Mouse (Mus musculus) kidney, adult 8-10 months (tissue): ENCODE results near the gene 1810046K07Rik.

ENCODE experiments used
- DNase-seq, 2 experiments: peaks; one replicate each; pipeline ENCODE4 v3.0.0; 2022

1810046K07Rik gene

GRCm38 (mm10) chr9:51303980-51304379, 24.7 kb downstream of the 1810046K07Rik start:
- no peak for DNase-seq

- no peak for DNase-seq
Observed at GRCm38 (mm10) chr9:51293541-51293940, 35.2 kb downstream of the 1810046K07Rik start.

GRCm38 (mm10) chr9:51292674-51293073, 36.0 kb downstream of the 1810046K07Rik start:
- peak; percentile 67 to 77 for DNase-seq

GRCm38 (mm10) chr9:51290980-51291379, 37.7 kb downstream of the 1810046K07Rik start:
- DNase-seq: no peak

- DNase-seq: no peak
Observed at GRCm38 (mm10) chr9:51286079-51286478, 42.6 kb downstream of the 1810046K07Rik start.

- peak; percentile 77 to 78 for DNase-seq
Observed at GRCm38 (mm10) chr9:51278500-51279381, 50.0 kb downstream of the 1810046K07Rik start, which contains the start of gene Colca2. Colca2 (minus strand) TSS chr9:51278569.

- DNase-seq: no peak
Observed at GRCm38 (mm10) chr9:51277834-51278498, 50.8 kb downstream of the 1810046K07Rik start.

- no peak for DNase-seq
Observed at GRCm38 (mm10) chr9:51274678-51275077, 54.0 kb downstream of the 1810046K07Rik start.

GRCm38 (mm10) chr9:51273581-51274154, 55.0 kb downstream of the 1810046K07Rik start:
- DNase-seq: no peak

GRCm38 (mm10) chr9:51272102-51272501, 56.6 kb downstream of the 1810046K07Rik start:
- DNase-seq: no peak

GRCm38 (mm10) chr9:51271073-51271472, 57.6 kb downstream of the 1810046K07Rik start:
- no peak for DNase-seq

- DNase-seq: no peak
Observed at GRCm38 (mm10) chr9:51268852-51269251, 59.9 kb downstream of the 1810046K07Rik start.

GRCm38 (mm10) chr9:51258426-51258825, 70.3 kb downstream of the 1810046K07Rik start:
- no peak for DNase-seq

- DNase-seq: no peak
Observed at GRCm38 (mm10) chr9:51256780-51257502, 71.8 kb downstream of the 1810046K07Rik start.
